Mouse (Mus musculus) embryonic facial prominence, embryonic 15.5 days (tissue): ENCODE measurements at regions not wholly inside any gene's neighbourhood (a gene's known extent, or its start where the extent isn't known, plus 50 kb on each side); places are given as distances from the start of the nearest gene placed in this dataset.
A peak's percentile ranks its signal among the peaks of the same experiment; 100 is the strongest.

Experiments
- ATAC-seq: fragments of 200-750 bp; cut with Nextera tagmentation; 2 replicates; pipeline ENCODE4 v1.8.0; 2017; ENCODE audit warnings: low read depth, moderate TSS enrichment; ENCODE audit not compliant: insufficient number of reproducible peaks, low FRiP score, low TSS enrichment
- H3K27ac ChIP-seq: fragments of 300-500 bp; sonication (generic); replicated peaks from 2 replicates; pipeline ENCODE4 v1.5.1; 2015; ENCODE audit warnings: mild to moderate bottlenecking, inconsistent platforms
- H3K27me3 ChIP-seq: fragments of 300-500 bp; sonication (generic); 2 replicates; pipeline ENCODE4 v1.6.1; 2015; ENCODE audit warnings: inconsistent platforms
- H3K36me3 ChIP-seq: fragments of 300-500 bp; sonication (generic); 2 replicates; pipeline ENCODE4 v1.6.1; 2015; ENCODE audit warnings: mild to moderate bottlenecking, inconsistent platforms
- H3K4me1 ChIP-seq: fragments of 300-500 bp; sonication (generic); 2 replicates; pipeline ENCODE4 v1.6.1; 2015; ENCODE audit warnings: inconsistent platforms
- H3K4me2 ChIP-seq: fragments of 300-500 bp; sonication (generic); replicated peaks from 2 replicates; pipeline ENCODE4 v1.6.1; 2015; ENCODE audit warnings: mild to moderate bottlenecking, inconsistent platforms
- H3K4me3 ChIP-seq: fragments of 300-500 bp; sonication (generic); replicated peaks from 2 replicates; pipeline ENCODE4 v1.5.1; 2015; ENCODE audit warnings: mild to moderate bottlenecking, inconsistent platforms
- H3K9ac ChIP-seq: fragments of 300-500 bp; sonication (generic); 2 replicates; pipeline ENCODE4 v1.6.1; 2015; ENCODE audit warnings: inconsistent platforms
- H3K9me3 ChIP-seq: fragments of 300-500 bp; sonication (generic); replicated peaks from 2 replicates; pipeline ENCODE4 v1.6.1; 2016; ENCODE audit warnings: inconsistent platforms
- WGBS: fragments of 180-500 bp; shearing (Covaris S2); methylation state at CpG from one replicate; pipeline ENCODE4 v1.1.7; 2015; 5-methylcytosine and 5-hydroxymethylcytosine counted together

DNA sequence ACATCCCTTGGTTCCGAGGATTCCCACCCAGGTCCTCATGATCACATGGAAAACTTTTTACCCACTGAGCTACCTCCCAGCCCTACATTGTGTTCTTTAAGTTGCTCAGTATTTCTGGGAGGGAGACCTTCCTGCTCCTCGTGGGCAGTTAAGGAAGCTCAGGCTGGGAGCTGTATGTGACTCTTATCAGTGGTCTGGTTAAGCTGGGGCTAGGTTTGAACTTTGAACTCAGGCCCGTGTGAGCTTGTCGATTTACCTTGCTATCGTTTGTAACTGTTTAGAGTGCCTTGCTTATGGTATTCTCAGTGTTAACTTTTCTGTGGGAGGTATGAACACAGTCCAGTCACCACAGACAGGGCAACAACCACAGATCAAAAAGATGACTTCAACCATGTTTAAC is 68.4 kb upstream of the Tpm1 start:
- Histone ChIP-seq H3K4me2 (no peak overlapping the region), H3K4me1 (peaks cover 29% of the 10 kb centered on the region), H3K4me3 (no peak overlapping the region), H3K27ac (no peak overlapping the region), H3K9ac (no peak overlapping the region), H3K27me3 (no peaks in the 10 kb centered on the region), H3K36me3 (no peaks in the 10 kb centered on the region), H3K9me3 (no peaks in the 10 kb centered on the region)
- WGBS = 87% methylated on average over 5 of the region's 5 CpGs
- no peak for ATAC-seq

DNA sequence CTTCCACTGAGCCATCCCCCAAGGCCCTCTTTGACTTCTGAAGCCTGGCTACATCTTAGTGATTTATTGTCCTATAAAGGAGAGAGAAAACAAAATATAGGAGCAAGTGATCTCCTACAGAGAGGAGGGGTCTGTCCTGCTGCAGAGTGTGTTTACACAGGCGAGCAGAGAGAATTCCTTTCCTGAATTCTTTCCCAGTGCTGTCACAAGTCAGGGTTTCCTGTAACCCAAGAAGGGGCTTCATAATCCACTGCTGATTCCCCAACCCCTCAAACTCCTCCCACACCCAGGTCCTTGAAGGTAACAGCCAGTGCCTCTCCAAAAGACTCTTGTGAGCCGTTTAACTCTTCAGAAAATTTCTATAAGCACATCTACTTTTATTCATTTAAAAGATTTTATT is 66.8 kb upstream of the Tpm1 start:
- no peaks in the 10 kb centered on the region for H3K9me3 ChIP-seq
- no peak overlapping the region for H3K4me2 ChIP-seq
- no peak for ATAC-seq
- H3K4me3 ChIP-seq = no peak overlapping the region
- 16% methylated on average over 2 of the region's 2 CpGs for WGBS
- no peak overlapping the region for H3K9ac ChIP-seq
- H3K27me3 ChIP-seq = no peaks in the 10 kb centered on the region
- H3K36me3 ChIP-seq = no peaks in the 10 kb centered on the region
- H3K27ac ChIP-seq = peak overlapping the region; percentile 76
- peaks cover 15% of the 10 kb centered on the region for H3K4me1 ChIP-seq

DNA sequence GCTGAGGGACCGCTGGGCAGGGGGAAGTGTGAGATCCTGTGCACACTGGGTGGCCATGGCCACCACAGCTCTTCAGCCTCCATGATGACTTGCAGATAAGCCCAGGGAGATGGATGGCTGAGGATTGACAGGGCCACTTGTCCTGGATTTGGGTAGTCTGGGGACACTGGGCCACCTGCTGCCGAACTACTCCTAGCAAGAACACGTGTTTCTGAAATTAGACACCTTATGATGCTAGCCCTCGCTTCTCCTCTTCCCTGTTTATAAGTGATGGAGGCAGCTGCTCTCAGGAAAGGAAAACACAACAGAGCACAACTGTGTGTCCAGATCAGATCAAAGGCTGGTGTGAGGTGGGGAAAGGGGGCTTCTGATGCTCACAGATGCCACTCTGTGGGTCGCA is 64.9 kb upstream of the Tpm1 start:
- H3K27me3 ChIP-seq = no peaks in the 10 kb centered on the region
- H3K4me1 ChIP-seq = peaks cover 15% of the 10 kb centered on the region
- H3K9ac ChIP-seq = no peak overlapping the region
- H3K27ac ChIP-seq = no peak overlapping the region
- no peaks in the 10 kb centered on the region for H3K9me3 ChIP-seq
- 59% methylated on average over 5 of the region's 5 CpGs for WGBS
- H3K4me3 ChIP-seq = no peak overlapping the region
- H3K36me3 ChIP-seq = no peaks in the 10 kb centered on the region
- ATAC-seq = peak; percentile 29; the same call in 1 of the 2 replicates
- no peak overlapping the region for H3K4me2 ChIP-seq

- peaks cover 22% of the 10 kb centered on the region for H3K4me1 ChIP-seq
- no peak overlapping the region for H3K9ac ChIP-seq
- H3K9me3 ChIP-seq = no peaks in the 10 kb centered on the region
- WGBS = 75% methylated on average over 4 of the region's 4 CpGs
- no peaks in the 10 kb centered on the region for H3K36me3 ChIP-seq
- no peak overlapping the region for H3K4me3 ChIP-seq
- no peak overlapping the region for H3K4me2 ChIP-seq
- H3K27ac ChIP-seq = no peak overlapping the region
- no peak for ATAC-seq
- no peaks in the 10 kb centered on the region for H3K27me3 ChIP-seq
Measured at GRCm38 (mm10) chr9:67111836-67112584, 62.8 kb upstream of the Tpm1 start.

- Histone ChIP-seq H3K9me3 (no peaks in the 10 kb centered on the region), H3K36me3 (no peaks in the 10 kb centered on the region), H3K4me3 (no peak overlapping the region), H3K4me2 (no peak overlapping the region), H3K4me1 (peaks cover 28% of the 10 kb centered on the region), H3K27ac (no peak overlapping the region), H3K9ac (no peak overlapping the region), H3K27me3 (no peaks in the 10 kb centered on the region)
- ATAC-seq = no peak
- WGBS = 5% methylated on average over 3 of the region's 3 CpGs
Measured at GRCm38 (mm10) chr9:67107938-67108337, 58.7 kb upstream of the Tpm1 start.

- Histone ChIP-seq H3K27ac (0 out of 2 replicates have a peak overlapping the region, but pooled peaks have one; percentile 25), H3K36me3 (no peaks in the 10 kb centered on the region), H3K27me3 (no peaks in the 10 kb centered on the region), H3K4me1 (peaks cover 39% of the 10 kb centered on the region), H3K9me3 (no peaks in the 10 kb centered on the region), H3K9ac (no peak overlapping the region), H3K4me3 (no peak overlapping the region), H3K4me2 (no peak overlapping the region)
- WGBS = 14% methylated on average over 9 of the region's 9 CpGs
- ATAC-seq = 0 out of 2 replicates have a peak, but pooled peaks have one; percentile 40
Measured at GRCm38 (mm10) chr9:67105867-67106266, 56.7 kb upstream of the Tpm1 start.

GRCm38 (mm10) chr9:67105216-67105615 is 56.0 kb upstream of the Tpm1 start:
- 67% methylated on average over 2 of the region's 2 CpGs for WGBS
- Histone ChIP-seq H3K4me2 (no peak overlapping the region), H3K9me3 (no peaks in the 10 kb centered on the region), H3K4me3 (no peak overlapping the region), H3K27ac (no peak overlapping the region), H3K27me3 (no peaks in the 10 kb centered on the region), H3K9ac (no peak overlapping the region), H3K36me3 (no peaks in the 10 kb centered on the region), H3K4me1 (peaks cover 39% of the 10 kb centered on the region)
- no peak for ATAC-seq

- H3K4me3 ChIP-seq = no peak overlapping the region
- H3K9ac ChIP-seq = no peak overlapping the region
- H3K27ac ChIP-seq = no peak overlapping the region
- WGBS = 79% methylated on average over 4 of the region's 4 CpGs
- no peaks in the 10 kb centered on the region for H3K9me3 ChIP-seq
- H3K36me3 ChIP-seq = no peaks in the 10 kb centered on the region
- no peak overlapping the region for H3K4me2 ChIP-seq
- H3K27me3 ChIP-seq = no peaks in the 10 kb centered on the region
- H3K4me1 ChIP-seq = peaks cover 39% of the 10 kb centered on the region
- ATAC-seq = no peak
Measured at GRCm38 (mm10) chr9:67104616-67105015, 55.4 kb upstream of the Tpm1 start.

- peaks cover 40% of the 10 kb centered on the region for H3K4me1 ChIP-seq
- H3K4me3 ChIP-seq = no peak overlapping the region
Measured at GRCm38 (mm10) chr9:67102578-67102977, 53.4 kb upstream of the Tpm1 start.

DNA sequence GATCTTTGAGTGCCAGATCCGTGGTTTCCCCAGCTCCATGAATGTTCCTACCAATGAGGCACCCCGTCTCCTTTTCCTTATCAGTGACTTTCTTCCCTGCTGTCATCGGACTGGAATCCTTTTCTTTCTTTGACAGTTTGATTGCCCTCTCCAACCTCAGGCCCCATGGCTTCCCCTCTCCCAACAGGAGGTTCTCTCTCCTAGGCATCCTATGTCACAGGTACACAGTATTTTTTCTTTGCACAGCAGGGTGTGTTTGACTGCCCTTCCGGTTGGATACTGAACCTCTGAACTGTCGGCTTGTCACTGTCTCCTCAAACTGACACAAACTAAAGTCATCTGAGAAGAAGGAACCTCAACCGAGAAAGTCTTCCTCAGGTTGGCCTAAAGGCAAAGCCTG is 50.3 kb upstream of the Tpm1 start:
- Histone ChIP-seq H3K36me3 (no peaks in the 10 kb centered on the region), H3K9me3 (no peaks in the 10 kb centered on the region), H3K4me2 (no peak overlapping the region), H3K9ac (no peak overlapping the region), H3K4me1 (peaks cover 22% of the 10 kb centered on the region), H3K27ac (no peak overlapping the region), H3K27me3 (no peaks in the 10 kb centered on the region), H3K4me3 (no peak overlapping the region)
- WGBS = 61% methylated on average over 6 of the region's 6 CpGs
- no peak for ATAC-seq

More at GRCm38 (mm10) chr9:67102578-67102977, 53.4 kb upstream of the Tpm1 start:
- Histone ChIP-seq H3K36me3 (no peaks in the 10 kb centered on the region), H3K27ac (no peak overlapping the region), H3K9me3 (no peaks in the 10 kb centered on the region), H3K27me3 (no peaks in the 10 kb centered on the region), H3K4me2 (no peak overlapping the region), H3K9ac (no peak overlapping the region)
- WGBS = 41% methylated on average over 6 of the region's 6 CpGs
- no peak for ATAC-seq
